Mouse (Mus musculus): ENCODE measurements around the gene Ksr2.
A peak's percentile ranks its signal among the peaks of the same experiment; 100 is the strongest.

The Ksr2 gene

GRCm38 (mm10) chr5:117691271-117691670 is 277.5 kb downstream of the Ksr2 start:
- DNase-seq (ENCODE audit: low read depth), result no peak

GRCm38 (mm10) chr5:117693557-117693956 is 279.8 kb downstream of the Ksr2 start:
- no peak for DNase-seq (ENCODE audit: low read depth)

DNA sequence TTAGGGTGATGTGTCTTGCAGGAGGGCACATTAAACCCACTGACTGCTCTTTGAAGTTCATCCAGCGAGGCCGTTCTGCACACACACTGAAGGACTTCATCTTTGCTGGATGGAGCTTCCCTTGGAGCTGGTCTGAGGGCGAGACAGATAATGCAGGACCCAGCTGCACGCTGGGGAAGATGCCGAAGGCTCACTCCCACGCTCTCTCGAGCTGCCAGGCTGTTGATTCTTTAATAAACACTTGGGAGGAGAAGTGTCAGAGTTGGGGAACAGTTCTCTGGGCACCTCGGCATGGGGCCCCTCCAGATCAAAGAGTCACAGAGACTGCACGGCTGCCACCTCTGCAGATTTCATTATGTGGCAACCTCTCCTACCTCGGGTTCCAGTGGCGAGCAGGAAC is 280.8 kb downstream of the Ksr2 start:
- DNase-seq (ENCODE audit: low read depth), result no peak

- DNase-seq (ENCODE audit: low read depth), result no peak
Measured at GRCm38 (mm10) chr5:117696366-117696765, 282.6 kb downstream of the Ksr2 start.

DNA sequence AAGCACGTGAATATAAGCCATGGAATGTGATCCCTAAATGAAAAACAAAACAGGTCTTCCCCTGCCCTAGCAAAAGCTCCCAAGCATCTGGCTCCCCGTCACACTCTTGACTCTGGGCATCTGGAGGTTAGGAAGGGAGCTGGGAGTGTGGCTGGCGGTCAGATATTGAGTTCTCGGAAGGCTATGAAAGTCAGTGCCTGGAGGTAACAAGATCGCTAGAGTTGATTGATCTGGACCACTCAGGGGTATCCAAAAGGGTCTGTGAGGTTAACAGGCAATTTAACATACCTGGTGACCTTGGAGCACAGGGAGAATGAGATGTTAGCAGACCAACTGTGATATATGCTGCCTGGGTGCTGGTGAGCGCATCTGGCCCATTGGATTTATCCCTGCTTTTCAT is 283.8 kb downstream of the Ksr2 start:
- no peak for DNase-seq (ENCODE audit: low read depth)

- no peak for DNase-seq (ENCODE audit: low read depth)
Measured at GRCm38 (mm10) chr5:117704371-117704770, 290.6 kb downstream of the Ksr2 start.

GRCm38 (mm10) chr5:117706633-117707032 is 292.8 kb downstream of the Ksr2 start:
- DNase-seq (ENCODE audit: low read depth), result no peak

DNA sequence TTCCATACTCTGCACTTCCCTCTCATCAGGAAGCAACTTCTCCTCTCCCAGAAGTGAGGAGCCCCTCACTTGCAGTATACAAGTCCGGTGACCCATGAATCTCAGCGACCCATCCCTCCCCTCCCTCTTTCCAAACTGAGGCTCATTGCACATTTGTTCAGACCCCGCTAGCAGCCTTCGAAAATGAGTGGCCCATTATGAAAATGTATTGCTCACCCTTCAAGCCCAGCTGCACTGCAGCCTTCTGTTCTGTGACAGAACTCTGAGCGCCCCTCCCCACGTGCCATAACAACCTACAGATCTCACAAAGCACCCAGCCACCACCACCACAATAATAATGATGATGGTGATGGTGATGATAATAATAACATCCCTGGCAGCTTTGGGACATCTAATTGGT is 295.5 kb downstream of the Ksr2 start:
- DNase-seq (ENCODE audit: low read depth), result no peak

- DNase-seq (ENCODE audit: low read depth), result no peak
Measured at GRCm38 (mm10) chr5:117711636-117712035, 297.8 kb downstream of the Ksr2 start.

GRCm38 (mm10) chr5:117712207-117712606 is 298.4 kb downstream of the Ksr2 start:
- no peak for DNase-seq (ENCODE audit: low read depth)

DNA sequence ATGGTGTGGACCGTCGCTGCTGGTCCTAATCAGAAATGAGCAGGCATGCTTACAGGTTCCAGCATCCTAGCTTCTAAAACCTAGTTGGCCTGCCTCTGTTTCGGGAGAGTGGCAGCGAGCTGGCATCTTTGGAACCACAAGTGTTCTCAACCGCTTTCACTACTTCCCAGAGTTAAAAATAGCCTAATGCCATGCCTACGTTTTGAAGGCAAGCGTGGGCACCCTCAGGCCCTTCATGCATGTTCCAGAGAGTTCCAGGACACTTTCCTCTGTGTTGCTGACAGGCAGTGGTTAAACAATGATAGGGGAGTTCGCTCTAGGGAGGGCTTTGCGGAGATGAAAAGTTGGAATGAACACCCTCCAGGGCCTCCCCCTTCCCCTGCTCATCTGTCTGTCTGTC is 303.3 kb downstream of the Ksr2 start:
- no peak for DNase-seq (ENCODE audit: low read depth)

DNA sequence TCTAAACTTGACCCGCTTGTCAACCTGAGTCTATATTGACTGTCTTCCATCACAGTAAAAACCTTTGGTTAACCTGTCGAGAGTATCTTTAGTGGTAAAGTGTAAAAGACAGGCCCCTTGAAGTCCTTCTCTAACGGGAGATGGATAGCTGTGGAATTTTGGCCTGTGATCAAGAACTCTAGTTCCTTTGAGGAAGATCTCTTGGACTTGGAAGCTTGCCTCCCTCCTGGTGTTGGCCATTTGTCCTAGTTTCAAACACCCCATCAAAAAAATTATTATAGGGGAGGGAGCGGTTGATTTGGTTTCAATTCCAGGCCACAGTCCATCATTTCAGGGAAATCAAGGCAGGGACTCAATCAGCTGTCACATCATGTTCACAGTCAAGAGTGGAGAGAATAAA is 309.5 kb downstream of the Ksr2 start:
- DNase-seq (ENCODE audit: low read depth), result no peak

GRCm38 (mm10) chr5:117726548-117726947 is 312.7 kb downstream of the Ksr2 start:
- DNase-seq (ENCODE audit: low read depth), result no peak

DNA sequence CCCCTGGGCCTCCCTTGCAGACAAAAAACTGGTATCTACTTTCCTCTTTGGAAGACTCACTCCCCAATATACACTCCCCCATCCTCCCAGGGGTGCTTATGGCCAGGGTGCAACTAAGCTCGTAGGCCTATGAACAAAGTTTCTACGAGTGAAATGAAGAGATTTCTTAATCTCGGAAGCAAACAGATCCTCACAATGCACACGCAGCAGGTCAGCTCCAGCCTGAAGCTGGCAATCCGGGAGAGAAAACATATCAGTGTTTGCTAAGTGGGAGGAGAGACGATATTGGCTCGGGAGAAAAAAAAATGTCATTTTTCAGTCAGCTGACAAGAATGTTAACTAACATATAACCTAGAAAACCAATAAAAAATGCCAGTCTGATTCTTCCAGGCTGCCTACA is 313.3 kb downstream of the Ksr2 start:
- DNase-seq (ENCODE audit: low read depth), result no peak

GRCm38 (mm10) chr5:117731311-117731710 is 317.5 kb downstream of the Ksr2 start:
- DNase-seq (ENCODE audit: low read depth), result no peak

GRCm38 (mm10) chr5:117744654-117745178 is 330.9 kb downstream of the Ksr2 start:
- DNase-seq (ENCODE audit: low read depth), result no peak

GRCm38 (mm10) chr5:117749353-117749752 is 335.6 kb downstream of the Ksr2 start:
- DNase-seq (ENCODE audit: low read depth), result no peak

DNA sequence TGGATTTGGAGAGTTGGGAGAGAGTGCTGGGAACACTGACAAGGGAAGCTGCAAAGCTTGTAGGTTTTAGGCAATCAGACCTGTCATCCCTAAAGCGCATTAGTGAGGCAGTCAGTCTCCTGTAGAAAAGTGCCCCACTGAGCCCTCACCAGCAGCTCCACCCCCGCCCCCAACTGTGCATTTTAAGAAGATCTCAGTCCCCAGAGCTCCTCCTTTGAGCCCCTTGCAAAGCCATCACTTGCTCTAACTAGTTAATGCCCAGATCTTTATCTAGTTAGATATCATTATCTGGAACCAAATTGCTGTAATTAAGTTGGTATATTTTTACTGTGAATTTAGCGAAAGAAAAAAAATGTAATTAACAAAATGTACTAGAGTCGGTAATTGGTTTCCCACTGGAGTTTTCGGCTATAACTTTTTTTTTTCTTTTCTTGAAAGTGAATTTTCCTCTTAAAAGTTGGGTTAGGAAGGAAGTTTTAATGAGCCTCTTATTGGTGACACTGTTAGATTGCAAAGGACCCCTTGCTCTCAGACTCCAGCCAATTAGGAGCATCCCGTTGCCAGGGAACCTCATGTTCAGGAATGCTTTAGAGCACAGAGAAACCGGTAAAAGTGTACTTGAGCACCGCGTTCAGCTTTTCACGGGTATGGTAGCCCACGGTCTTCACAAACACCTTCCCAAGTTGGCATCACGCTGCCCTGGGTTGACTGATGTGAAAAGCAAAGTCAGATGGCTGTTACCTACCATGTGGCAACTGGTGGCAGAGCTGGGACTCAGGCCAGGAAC is 344.1 kb downstream of the Ksr2 start:
- no peak for DNase-seq (ENCODE audit: low read depth)

- DNase-seq (ENCODE audit: low read depth), result peak; percentile 3
Measured at GRCm38 (mm10) chr5:117761181-117761832, 347.5 kb downstream of the Ksr2 start.

GRCm38 (mm10) chr5:117764496-117764895 is 350.7 kb downstream of the Ksr2 start:
- no peak for DNase-seq (ENCODE audit: low read depth)

DNA sequence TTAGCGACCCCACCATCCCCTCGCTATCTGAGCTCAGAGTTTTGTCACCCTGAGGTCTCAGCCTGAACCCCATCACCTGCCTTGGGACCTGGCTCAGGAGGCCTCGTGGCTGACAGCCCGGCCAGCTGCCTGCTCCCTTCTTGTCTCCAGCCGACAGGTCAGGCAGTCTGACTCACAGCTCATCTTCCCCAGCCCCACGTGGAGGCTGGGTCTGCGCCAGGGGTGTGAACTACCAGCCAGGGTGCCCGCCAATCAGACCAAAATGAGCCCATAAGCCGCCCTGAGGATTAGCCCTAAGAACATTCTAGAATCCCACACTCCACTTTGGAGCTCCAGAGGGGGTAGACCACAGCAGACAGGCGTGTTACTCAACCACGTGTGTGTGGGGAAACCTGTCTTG is 365.4 kb downstream of the Ksr2 start:
- no peak for DNase-seq (ENCODE audit: low read depth)

DNA sequence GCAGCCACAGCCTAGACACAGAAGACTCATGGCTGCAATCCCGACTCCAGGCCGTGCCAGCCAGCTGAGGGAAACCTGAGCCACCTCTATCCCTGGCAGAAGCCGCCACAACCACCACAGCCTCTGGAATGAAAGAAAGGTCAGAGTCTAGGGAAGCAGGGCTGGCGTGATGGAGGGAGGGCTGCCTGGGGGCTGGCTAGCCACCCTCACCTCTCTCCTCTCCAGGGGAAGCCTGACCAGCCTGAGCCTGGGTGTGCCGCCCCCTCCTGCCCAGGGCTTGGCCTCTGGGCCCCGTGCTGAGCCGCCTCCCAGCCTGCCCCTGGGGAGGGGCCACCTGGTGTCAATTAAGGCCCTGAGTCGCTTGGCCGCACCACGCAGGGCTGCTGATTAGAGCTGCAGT is 366.9 kb downstream of the Ksr2 start, which contains the start of gene Nos1:
Gene Nos1, plus strand, starts transcription at position 352 of the 400 bp plus-strand sequence.
- DNase-seq (ENCODE audit: low read depth), result no peak

DNA sequence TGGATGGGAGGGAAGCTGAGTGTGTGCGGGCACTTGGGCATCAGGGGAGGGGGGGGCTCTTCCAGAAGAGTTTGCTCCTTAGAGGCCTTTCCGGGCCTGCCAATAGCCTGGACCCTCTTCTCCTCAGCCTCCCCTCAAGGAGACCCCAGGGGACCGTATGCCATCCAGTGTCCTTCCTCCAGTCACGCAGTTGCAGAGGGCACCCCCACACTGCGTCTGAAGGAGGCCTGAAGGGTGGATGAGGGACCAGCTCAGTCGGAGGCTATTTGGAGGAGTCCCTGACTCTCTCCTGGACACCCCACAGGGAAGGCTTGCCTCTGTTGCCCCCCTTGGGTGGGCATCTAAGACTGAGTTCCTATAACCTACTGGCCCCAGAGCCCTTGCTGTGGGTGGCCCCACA is 367.4 kb downstream of the Ksr2 start:
- no peak for DNase-seq (ENCODE audit: low read depth)

Measured in naive thymus-derived CD4-positive, alpha-beta T cell, adult 2 months (primary cell).